Mouse (Mus musculus): ENCODE results near the gene Fam189b. TPM values are rescaled to one million over a fixed set of nuclear protein-coding genes. Genes with fewer than 3 reads are reported as not detected.

The Fam189b gene
- polyA plus RNA-seq, 1 experiment from 2014 or later, result 32.9 TPM

DNA sequence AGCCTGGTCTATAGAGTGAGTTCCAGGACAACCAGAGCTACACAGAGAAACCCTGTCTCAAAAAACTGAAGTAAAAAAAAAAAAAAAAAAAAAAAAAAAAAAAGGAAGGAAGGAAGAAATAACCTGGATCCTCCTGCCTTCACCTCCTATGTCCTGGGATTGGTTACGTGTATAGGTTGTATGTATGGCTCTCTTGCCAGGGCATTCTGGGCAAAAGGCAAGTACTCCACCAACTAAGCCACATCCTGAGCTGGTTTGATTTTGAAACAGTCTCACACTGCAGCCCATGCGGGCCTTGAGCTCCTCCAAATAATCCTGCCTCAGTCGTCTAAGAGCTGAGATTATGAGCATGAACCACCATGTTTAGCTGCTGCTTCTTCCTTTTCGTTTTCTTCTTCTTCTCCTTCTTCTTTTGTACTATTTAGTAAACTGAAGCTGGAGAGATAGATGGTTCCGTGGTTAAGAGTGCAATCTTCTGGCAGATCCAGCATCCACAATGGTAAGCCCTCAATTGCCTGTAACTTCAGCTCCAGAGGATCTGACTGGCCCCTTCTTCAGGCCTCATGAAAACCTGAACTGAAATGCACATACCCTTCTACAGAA lies 19.2 kb upstream of the Fam189b start:
- peaks cover 29% of the 10 kb centered on the region; the same call in 1 of the 2 replicates for H3K4me1 ChIP-seq (replicated peaks; ENCODE audit: control insufficient read depth, insufficient read depth, low read length)
- WGBS, result 74% methylated on average over 5 of the region's 5 CpGs
- peak overlapping the region; percentile 83 for H3K4me2 ChIP-seq (replicated peaks)
- peaks cover 21% of the 10 kb centered on the region for H3K36me3 ChIP-seq (replicated peaks; ENCODE audit: control insufficient read depth, insufficient read depth)
- peak overlapping the region; percentile 95; the same call in 1 of the 2 replicates for H3K27ac ChIP-seq
- no peak for ATAC-seq (ENCODE audit: low FRiP score)
- H3K9ac ChIP-seq, result peak overlapping the region; percentile 96
- H3K27me3 ChIP-seq (ENCODE audit: control insufficient read depth, insufficient read depth, low read length), result no peaks in the 10 kb centered on the region
- DNase-seq (ENCODE audit: low spot score), result no peak
- peak overlapping the region; percentile 97 for H3K4me3 ChIP-seq (replicated peaks; ENCODE audit: low read length)
- H3K9me3 ChIP-seq (ENCODE audit: control insufficient read depth, low read length), result no peaks in the 10 kb centered on the region

GRCm38 (mm10) chr3:89164506-89165267 lies 18.3 kb upstream of the Fam189b start, which contains the start of gene Clk2:
Gene Clk2 (plus strand): TSS chr3:89164795.
- DNase-seq (ENCODE audit: low spot score) (peak; percentile 94), ATAC-seq (ENCODE audit: low FRiP score) (peak; percentile 96)
- WGBS, result under 1% methylated on average over 57 of the region's 79 CpGs
- Histone ChIP-seq H3K27me3 (ENCODE audit: control insufficient read depth, insufficient read depth, low read length) (no peaks in the 10 kb centered on the region), H3K4me2 (replicated peaks) (peak within 1 kb of the TSS; percentile 83), H3K4me3 (replicated peaks; ENCODE audit: low read length) (peak within 1 kb of the TSS; percentile 97), H3K27ac (peak within 1 kb of the TSS; percentile 95), H3K9me3 (ENCODE audit: control insufficient read depth, low read length) (no peaks in the 10 kb centered on the region), H3K4me1 (replicated peaks; ENCODE audit: control insufficient read depth, insufficient read depth, low read length) (peaks cover 20% of the 10 kb centered on the region; the same call in 1 of the 2 replicates), H3K36me3 (replicated peaks; ENCODE audit: control insufficient read depth, insufficient read depth) (peaks cover 30% of the 10 kb centered on the region), H3K9ac (peak within 1 kb of the TSS; percentile 96)

DNA sequence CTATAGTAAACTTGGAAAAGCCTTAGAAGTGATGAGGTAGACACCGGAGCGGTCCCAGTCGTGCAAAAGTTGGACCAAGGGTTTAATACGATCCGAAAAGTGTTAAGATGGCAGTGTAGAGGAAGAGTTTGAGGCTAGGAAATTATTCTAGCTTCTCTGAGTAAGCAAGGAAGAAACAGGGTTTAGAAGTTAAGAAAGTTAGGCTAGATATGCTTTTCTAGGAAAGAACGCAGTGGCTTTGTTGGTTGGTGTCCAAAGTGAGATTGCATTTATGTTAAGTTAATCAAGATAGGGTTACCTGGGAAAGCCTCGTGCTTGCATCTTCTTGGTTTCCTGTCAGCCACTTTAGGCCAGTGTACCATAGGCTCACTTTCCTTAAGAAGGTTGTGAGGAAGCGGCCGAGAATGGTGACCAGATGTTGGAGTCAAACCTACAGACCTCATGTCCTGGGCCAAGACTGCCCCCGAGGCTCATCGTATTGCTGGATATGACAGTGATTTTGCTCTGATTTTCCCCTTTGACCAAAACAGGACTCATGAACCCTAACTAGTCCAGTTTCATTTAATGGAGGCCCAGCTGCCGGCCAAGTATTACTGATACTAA lies 17.6 kb upstream of the Fam189b start:
- H3K4me3 ChIP-seq (replicated peaks; ENCODE audit: low read length), result peak overlapping the region; percentile 97
- WGBS, result 26% methylated on average over 12 of the region's 12 CpGs
- peaks cover 20% of the 10 kb centered on the region; the same call in 1 of the 2 replicates for H3K4me1 ChIP-seq (replicated peaks; ENCODE audit: control insufficient read depth, insufficient read depth, low read length)
- peak overlapping the region; percentile 96 for H3K9ac ChIP-seq
- H3K9me3 ChIP-seq (ENCODE audit: control insufficient read depth, low read length), result no peaks in the 10 kb centered on the region
- ATAC-seq (ENCODE audit: low FRiP score) (no peak), DNase-seq (ENCODE audit: low spot score) (no peak)
- peaks cover 37% of the 10 kb centered on the region for H3K36me3 ChIP-seq (replicated peaks; ENCODE audit: control insufficient read depth, insufficient read depth)
- H3K27me3 ChIP-seq (ENCODE audit: control insufficient read depth, insufficient read depth, low read length), result no peaks in the 10 kb centered on the region
- H3K27ac ChIP-seq, result peak overlapping the region; percentile 95
- H3K4me2 ChIP-seq (replicated peaks), result peak overlapping the region; percentile 83

GRCm38 (mm10) chr3:89166945-89167344 lies 16.0 kb upstream of the Fam189b start:
- Histone ChIP-seq H3K27ac (no peak overlapping the region), H3K9me3 (ENCODE audit: control insufficient read depth, low read length) (no peaks in the 10 kb centered on the region), H3K4me3 (replicated peaks; ENCODE audit: low read length) (no peak overlapping the region), H3K36me3 (replicated peaks; ENCODE audit: control insufficient read depth, insufficient read depth) (peaks cover 53% of the 10 kb centered on the region), H3K4me1 (replicated peaks; ENCODE audit: control insufficient read depth, insufficient read depth, low read length) (peaks cover 20% of the 10 kb centered on the region; the same call in 1 of the 2 replicates), H3K27me3 (ENCODE audit: control insufficient read depth, insufficient read depth, low read length) (no peaks in the 10 kb centered on the region), H3K4me2 (replicated peaks) (no peak overlapping the region), H3K9ac (no peak overlapping the region)
- 94% methylated on average over 19 of the region's 19 CpGs for WGBS
- ATAC-seq (ENCODE audit: low FRiP score) (no peak), DNase-seq (ENCODE audit: low spot score) (no peak)

DNA sequence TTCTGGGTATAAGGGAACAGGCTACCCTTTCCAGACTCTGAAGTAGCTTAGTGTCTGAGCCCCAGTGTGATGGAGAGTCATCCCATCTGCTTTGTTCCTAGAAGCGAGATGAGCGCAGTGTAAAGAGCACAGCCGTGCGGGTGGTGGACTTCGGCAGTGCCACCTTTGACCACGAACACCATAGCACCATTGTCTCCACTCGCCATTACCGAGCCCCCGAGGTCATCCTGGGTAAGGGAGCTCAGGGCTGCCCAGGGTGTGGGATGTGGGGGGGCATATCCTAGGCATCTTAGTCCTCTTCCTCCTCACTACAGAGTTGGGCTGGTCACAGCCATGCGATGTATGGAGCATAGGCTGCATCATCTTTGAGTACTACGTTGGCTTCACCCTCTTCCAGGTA lies 8.1 kb upstream of the Fam189b start:
- Histone ChIP-seq H3K9ac (no peak overlapping the region), H3K36me3 (replicated peaks; ENCODE audit: control insufficient read depth, insufficient read depth) (peaks cover 79% of the 10 kb centered on the region), H3K4me2 (replicated peaks) (no peak overlapping the region), H3K4me3 (replicated peaks; ENCODE audit: low read length) (no peak overlapping the region), H3K27me3 (ENCODE audit: control insufficient read depth, insufficient read depth, low read length) (no peaks in the 10 kb centered on the region), H3K4me1 (replicated peaks; ENCODE audit: control insufficient read depth, insufficient read depth, low read length) (peaks cover 8% of the 10 kb centered on the region), H3K27ac (no peak overlapping the region), H3K9me3 (ENCODE audit: control insufficient read depth, low read length) (no peaks in the 10 kb centered on the region)
- DNase-seq (ENCODE audit: low spot score) (no peak), ATAC-seq (ENCODE audit: low FRiP score) (no peak)
- WGBS, result 92% methylated on average over 11 of the region's 11 CpGs

DNA sequence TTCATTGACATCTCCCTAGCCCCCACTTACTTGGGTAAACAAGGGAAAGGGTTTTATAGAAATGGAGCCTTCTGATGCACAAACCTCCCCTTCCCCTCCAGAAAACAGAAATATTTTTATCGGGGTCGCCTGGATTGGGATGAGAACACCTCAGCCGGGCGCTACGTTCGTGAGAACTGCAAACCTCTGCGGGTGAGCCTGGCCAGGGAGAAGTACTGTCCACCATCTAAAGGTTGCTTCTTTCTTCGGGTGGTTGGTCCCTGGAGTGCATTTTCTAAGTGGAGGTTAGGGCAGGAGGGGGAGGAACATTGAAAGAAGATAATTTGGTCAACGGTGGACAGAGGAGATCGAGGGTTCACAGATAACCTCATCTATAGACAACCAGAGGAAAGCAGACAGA lies 7.4 kb upstream of the Fam189b start:
- peaks cover 8% of the 10 kb centered on the region for H3K4me1 ChIP-seq (replicated peaks; ENCODE audit: control insufficient read depth, insufficient read depth, low read length)
- ATAC-seq (ENCODE audit: low FRiP score), result no peak
- H3K9me3 ChIP-seq (ENCODE audit: control insufficient read depth, low read length), result no peaks in the 10 kb centered on the region
- WGBS, result 95% methylated on average over 10 of the region's 10 CpGs
- no peak overlapping the region for H3K4me3 ChIP-seq (replicated peaks; ENCODE audit: low read length)
- no peak for DNase-seq (ENCODE audit: low spot score)
- no peak overlapping the region for H3K9ac ChIP-seq
- H3K36me3 ChIP-seq (replicated peaks; ENCODE audit: control insufficient read depth, insufficient read depth), result peaks cover 79% of the 10 kb centered on the region
- H3K27me3 ChIP-seq (ENCODE audit: control insufficient read depth, insufficient read depth, low read length), result no peaks in the 10 kb centered on the region
- no peak overlapping the region for H3K27ac ChIP-seq
- no peak overlapping the region for H3K4me2 ChIP-seq (replicated peaks)

GRCm38 (mm10) chr3:89176421-89176820 lies 6.5 kb upstream of the Fam189b start:
- H3K27me3 ChIP-seq (ENCODE audit: control insufficient read depth, insufficient read depth, low read length), result no peaks in the 10 kb centered on the region
- 83% methylated on average over 7 of the region's 7 CpGs for WGBS
- no peak overlapping the region for H3K9ac ChIP-seq
- H3K4me1 ChIP-seq (replicated peaks; ENCODE audit: control insufficient read depth, insufficient read depth, low read length), result peaks cover 8% of the 10 kb centered on the region
- H3K27ac ChIP-seq, result no peak overlapping the region
- H3K4me3 ChIP-seq (replicated peaks; ENCODE audit: low read length), result no peak overlapping the region
- ATAC-seq (ENCODE audit: low FRiP score) (no peak), DNase-seq (ENCODE audit: low spot score) (no peak)
- H3K36me3 ChIP-seq (replicated peaks; ENCODE audit: control insufficient read depth, insufficient read depth), result peaks cover 79% of the 10 kb centered on the region
- H3K9me3 ChIP-seq (ENCODE audit: control insufficient read depth, low read length), result no peaks in the 10 kb centered on the region
- no peak overlapping the region for H3K4me2 ChIP-seq (replicated peaks)

DNA sequence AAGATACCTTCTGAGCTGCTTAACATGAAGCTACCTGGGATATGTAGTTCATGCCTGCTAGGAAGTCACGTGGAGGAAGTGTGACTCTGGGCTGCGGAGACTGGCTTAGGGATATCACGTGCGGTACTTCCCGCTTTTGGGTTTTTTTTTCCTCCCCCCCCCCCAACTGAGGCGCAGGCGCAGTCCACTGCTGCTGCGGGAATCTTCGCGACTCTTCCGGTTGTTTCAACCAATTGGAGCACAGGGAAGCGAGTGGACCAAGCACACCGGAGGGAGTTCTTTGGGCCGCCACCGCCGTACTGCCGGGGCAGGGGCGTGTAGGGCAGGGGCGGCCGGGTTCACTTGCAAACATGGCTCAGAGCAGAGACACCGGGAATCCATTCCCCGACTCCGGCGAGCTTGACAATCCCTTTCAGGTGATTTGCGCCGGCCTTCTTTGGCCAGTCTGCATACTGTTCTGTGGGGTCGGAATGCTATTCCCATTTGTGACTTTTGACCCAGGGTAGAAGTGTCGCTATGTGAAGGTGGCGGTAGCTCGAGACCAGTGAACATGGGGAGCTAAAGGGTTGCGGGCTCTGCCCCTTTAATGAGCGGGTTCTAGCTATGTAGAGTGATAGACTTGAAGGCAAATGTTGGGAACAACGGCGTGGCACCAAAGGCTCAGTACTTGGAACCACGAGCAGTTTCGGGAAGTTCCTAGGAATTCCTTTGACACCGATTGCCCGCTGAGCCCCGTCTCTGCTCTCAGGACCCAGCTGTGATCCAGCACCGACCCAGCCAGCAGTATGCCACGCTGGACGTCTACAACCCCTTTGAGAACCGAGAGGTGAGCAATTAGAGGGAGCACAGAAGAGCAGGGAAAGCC lies 5.5 kb upstream of the Fam189b start, which contains the start of gene Scamp3:
TSS of gene Scamp3 (plus strand) at position 232 of the 865 bp plus-strand sequence.
- H3K4me2 ChIP-seq (replicated peaks), result peak within 1 kb of the TSS; percentile 96
- under 1% methylated on average over 43 of the region's 43 CpGs for WGBS
- no peaks in the 10 kb centered on the region for H3K27me3 ChIP-seq (ENCODE audit: control insufficient read depth, insufficient read depth, low read length)
- H3K9me3 ChIP-seq (ENCODE audit: control insufficient read depth, low read length), result no peaks in the 10 kb centered on the region
- peaks cover 8% of the 10 kb centered on the region for H3K4me1 ChIP-seq (replicated peaks; ENCODE audit: control insufficient read depth, insufficient read depth, low read length)
- H3K36me3 ChIP-seq (replicated peaks; ENCODE audit: control insufficient read depth, insufficient read depth), result peaks cover 77% of the 10 kb centered on the region
- peak within 1 kb of the TSS; percentile 61 for H3K4me3 ChIP-seq (replicated peaks; ENCODE audit: low read length)
- peak; percentile 96 for ATAC-seq (ENCODE audit: low FRiP score)
- H3K27ac ChIP-seq, result peak within 1 kb of the TSS; percentile 61
- peak within 1 kb of the TSS; percentile 77 for H3K9ac ChIP-seq
- DNase-seq (ENCODE audit: low spot score), result peak; percentile 96
